Mouse (Mus musculus) limb, embryonic 11.5 days (tissue): Measurements from ENCODE around the gene N4bp2. TPM values are rescaled to one million over a fixed set of nuclear protein-coding genes. Genes with fewer than 3 reads are reported as not detected.

Experiments
- ATAC-seq: fragments of 200-750 bp; cut with Nextera tagmentation; 2 replicates; pipeline ENCODE4 v1.8.0; 2017; ENCODE audit warnings: low read depth; ENCODE audit not compliant: insufficient number of reproducible peaks, low FRiP score, low TSS enrichment
- DNase-seq: peaks from one replicate; pipeline ENCODE4 v3.0.0-alpha.2; 2015; ENCODE audit warnings: low spot score
- H3K27ac ChIP-seq: fragments of 300-500 bp; sonication (generic); replicated peaks from 2 replicates; pipeline ENCODE4 v1.5.1; 2014; ENCODE audit warnings: low read depth, mild to moderate bottlenecking, low read length
- H3K27me3 ChIP-seq: fragments of 300-500 bp; sonication (generic); 2 replicates; pipeline ENCODE4 v1.6.1; 2014; ENCODE audit warnings: mild to moderate bottlenecking, low read length, mixed read lengths; ENCODE audit not compliant: control insufficient read depth, insufficient read depth
- H3K36me3 ChIP-seq: fragments of 300-500 bp; sonication (generic); 2 replicates; pipeline ENCODE4 v1.6.1; 2014; ENCODE audit warnings: mild to moderate bottlenecking, low read length, moderate library complexity, mixed read lengths; ENCODE audit not compliant: control insufficient read depth, insufficient read depth
- H3K4me1 ChIP-seq: fragments of 300-500 bp; sonication (generic); 2 replicates; pipeline ENCODE4 v1.6.1; 2014; ENCODE audit warnings: low read length, mixed read lengths; ENCODE audit not compliant: control insufficient read depth, insufficient read depth
- H3K4me2 ChIP-seq: fragments of 300-500 bp; sonication (generic); 2 replicates; pipeline ENCODE4 v1.6.1; 2014; ENCODE audit warnings: low read depth, mild to moderate bottlenecking, moderate library complexity; ENCODE audit not compliant: severe bottlenecking
- H3K4me3 ChIP-seq: fragments of 300-500 bp; sonication (generic); 2 replicates; pipeline ENCODE4 v1.5.1; 2014; ENCODE audit warnings: low read depth, low read length
- H3K9ac ChIP-seq: fragments of 300-500 bp; sonication (generic); 2 replicates; pipeline ENCODE4 v1.6.1; 2014; ENCODE audit warnings: mild to moderate bottlenecking, low read length
- H3K9me3 ChIP-seq: fragments of 300-500 bp; sonication (generic); 2 replicates; pipeline ENCODE4 v1.6.1; 2016; ENCODE audit warnings: low read length; ENCODE audit not compliant: control insufficient read depth
- WGBS: fragments of 180-500 bp; shearing (Covaris S2); extraction: QIAGEN DNeasy Blood & Tissue Kit; methylation state at CpG from one replicate; pipeline ENCODE4 v1.1.7; 2014; 5-methylcytosine and 5-hydroxymethylcytosine counted together
- polyA plus RNA-seq: library from polyadenylated mRNA; unstranded; fragments of >200 nt; fragmentation: Nextera tagmentation; extraction: Ambion mirVana; gene quantifications from 2 replicates; pipeline ENCODE4 v1.2.1, GENCODE M21; 2014

The N4bp2 gene
- polyA plus RNA-seq, 1 experiment from 2014 or later: 57.2 TPM

- Histone ChIP-seq H3K9ac (no peak overlapping the region), H3K27me3 (no peaks in the 10 kb centered on the region), H3K27ac (no peak overlapping the region), H3K4me2 (no peak overlapping the region), H3K36me3 (no peaks in the 10 kb centered on the region), H3K9me3 (no peaks in the 10 kb centered on the region), H3K4me1 (no peaks in the 10 kb centered on the region), H3K4me3 (no peak overlapping the region)
- DNase-seq: no peak
- ATAC-seq: no peak
- WGBS: 69% methylated on average over 3 of the region's 3 CpGs
Measured at GRCm38 (mm10) chr5:65878367-65878766, 115.0 kb downstream of the N4bp2 start.

Other genes starting within 250 kb of the N4bp2 start
- gene Smim14, start 226.3 kb upstream of the N4bp2 start, polyA plus RNA-seq: 75.6 and 80.5 TPM in 2 replicates
- gene Ube2k, start 226.3 kb upstream of the N4bp2 start, polyA plus RNA-seq: 167 and 172 TPM in 2 replicates
- 124 and 140 TPM in 2 replicates for gene Pds5a, start 65.2 kb upstream of the N4bp2 start, polyA plus RNA-seq
- gene Rhoh, start 97.7 kb downstream of the N4bp2 start, polyA plus RNA-seq: 0.23 and 0.27 TPM in 2 replicates
- 0.59 and 0.64 TPM in 2 replicates for gene Chrna9, start 171.4 kb downstream of the N4bp2 start, polyA plus RNA-seq
- gene 9130230L23Rik, start 240.8 kb downstream of the N4bp2 start, polyA plus RNA-seq: not detected in 2 replicates